Mouse (Mus musculus): ENCODE measurements at regions not wholly inside any gene's neighbourhood (a gene's known extent, or its start where the extent isn't known, plus 50 kb on each side); places are given as distances from the start of the nearest gene placed in this dataset.

GRCm38 (mm10) chr3:148510381-148510780, 480.0 kb downstream of the Adgrl2 start:
- Histone ChIP-seq H3K9me3 (replicated peaks; ENCODE audit: low read length) (no peaks in the 10 kb centered on the region), H3K4me1 (replicated peaks; ENCODE audit: insufficient read depth, low read length) (no peaks in the 10 kb centered on the region), H3K27me3 (ENCODE audit: insufficient read depth, low read length) (no peaks in the 10 kb centered on the region), H3K36me3 (ENCODE audit: insufficient read depth, low read length) (no peaks in the 10 kb centered on the region), H3K9ac (ENCODE audit: low read depth, low read length) (no peak overlapping the region), H3K27ac (no peak overlapping the region), H3K4me3 (replicated peaks; ENCODE audit: low read depth, low read length) (no peak overlapping the region), H3K4me2 (ENCODE audit: low read length) (no peak overlapping the region)
- no peak for TF ChIP-seq CTCF (IDR thresholded peaks at IDR 0.05; ENCODE audit: low read depth)
- no peak for ATAC-seq (replicated peaks; ENCODE audit: low FRiP score, low read depth)
- 74% methylated on average over 5 of the region's 5 CpGs for WGBS
- DNase-seq (ENCODE audit: low spot score), result no peak

- 88% methylated on average over 2 of the region's 2 CpGs for WGBS
These were observed 485.4 kb downstream of the Adgrl2 start for GRCm38 (mm10) chr3:148504928-148505327.

GRCm38 (mm10) chr3:148503432-148503831, 486.9 kb downstream of the Adgrl2 start:
- Histone ChIP-seq H3K27me3 (ENCODE audit: insufficient read depth, low read length) (no peaks in the 10 kb centered on the region), H3K9ac (ENCODE audit: low read depth, low read length) (no peak overlapping the region), H3K4me2 (ENCODE audit: low read length) (no peak overlapping the region), H3K27ac (no peak overlapping the region), H3K4me3 (replicated peaks; ENCODE audit: low read depth, low read length) (no peak overlapping the region), H3K9me3 (replicated peaks; ENCODE audit: low read length) (no peaks in the 10 kb centered on the region), H3K36me3 (ENCODE audit: insufficient read depth, low read length) (no peaks in the 10 kb centered on the region), H3K4me1 (replicated peaks; ENCODE audit: insufficient read depth, low read length) (no peaks in the 10 kb centered on the region)
- WGBS, result 74% methylated on average over 1 of the region's 1 CpGs
- no peak for TF ChIP-seq CTCF (IDR thresholded peaks at IDR 0.05; ENCODE audit: low read depth)
- DNase-seq (ENCODE audit: low spot score) (no peak), ATAC-seq (replicated peaks; ENCODE audit: low FRiP score, low read depth) (no peak)

More at GRCm38 (mm10) chr3:148504928-148505327, 485.4 kb downstream of the Adgrl2 start:
- H3K4me3 ChIP-seq (replicated peaks; ENCODE audit: low read depth, low read length), result no peak overlapping the region
- no peaks in the 10 kb centered on the region for H3K4me1 ChIP-seq (replicated peaks; ENCODE audit: insufficient read depth, low read length)
- TF ChIP-seq CTCF (IDR thresholded peaks at IDR 0.05; ENCODE audit: low read depth), result no peak
- H3K4me2 ChIP-seq (ENCODE audit: low read length), result no peak overlapping the region
- no peaks in the 10 kb centered on the region for H3K36me3 ChIP-seq (ENCODE audit: insufficient read depth, low read length)
- ATAC-seq (replicated peaks; ENCODE audit: low FRiP score, low read depth) (no peak), DNase-seq (ENCODE audit: low spot score) (no peak)
- no peaks in the 10 kb centered on the region for H3K9me3 ChIP-seq (replicated peaks; ENCODE audit: low read length)
- H3K27me3 ChIP-seq (ENCODE audit: insufficient read depth, low read length), result no peaks in the 10 kb centered on the region
- H3K27ac ChIP-seq, result no peak overlapping the region
- H3K9ac ChIP-seq (ENCODE audit: low read depth, low read length), result no peak overlapping the region

- Histone ChIP-seq H3K9ac (ENCODE audit: low read depth, low read length) (no peak overlapping the region), H3K4me3 (replicated peaks; ENCODE audit: low read depth, low read length) (no peak overlapping the region), H3K27me3 (ENCODE audit: insufficient read depth, low read length) (no peaks in the 10 kb centered on the region), H3K4me1 (replicated peaks; ENCODE audit: insufficient read depth, low read length) (no peaks in the 10 kb centered on the region), H3K36me3 (ENCODE audit: insufficient read depth, low read length) (no peaks in the 10 kb centered on the region), H3K9me3 (replicated peaks; ENCODE audit: low read length) (no peaks in the 10 kb centered on the region), H3K4me2 (ENCODE audit: low read length) (no peak overlapping the region), H3K27ac (no peak overlapping the region)
- ATAC-seq (replicated peaks; ENCODE audit: low FRiP score, low read depth) (no peak), DNase-seq (ENCODE audit: low spot score) (no peak)
- no peak for TF ChIP-seq CTCF (IDR thresholded peaks at IDR 0.05; ENCODE audit: low read depth)
- WGBS, result 86% methylated on average over 3 of the region's 3 CpGs
These were observed 488.6 kb downstream of the Adgrl2 start for GRCm38 (mm10) chr3:148501801-148502200.

GRCm38 (mm10) chr3:148496672-148497071, 493.7 kb downstream of the Adgrl2 start:
- ATAC-seq (replicated peaks; ENCODE audit: low FRiP score, low read depth) (no peak), DNase-seq (ENCODE audit: low spot score) (peak; percentile 19)
- H3K27me3 ChIP-seq (ENCODE audit: insufficient read depth, low read length), result no peaks in the 10 kb centered on the region
- H3K9me3 ChIP-seq (replicated peaks; ENCODE audit: low read length), result no peaks in the 10 kb centered on the region
- WGBS, result 26% methylated on average over 5 of the region's 5 CpGs
- H3K4me1 ChIP-seq (replicated peaks; ENCODE audit: insufficient read depth, low read length), result no peaks in the 10 kb centered on the region
- H3K4me2 ChIP-seq (ENCODE audit: low read length), result no peak overlapping the region
- no peak overlapping the region for H3K9ac ChIP-seq (ENCODE audit: low read depth, low read length)
- no peak for TF ChIP-seq CTCF (IDR thresholded peaks at IDR 0.05; ENCODE audit: low read depth)
- H3K4me3 ChIP-seq (replicated peaks; ENCODE audit: low read depth, low read length), result no peak overlapping the region
- no peaks in the 10 kb centered on the region for H3K36me3 ChIP-seq (ENCODE audit: insufficient read depth, low read length)
- H3K27ac ChIP-seq, result no peak overlapping the region

GRCm38 (mm10) chr3:148491287-148491686, 499.1 kb downstream of the Adgrl2 start:
- ATAC-seq (replicated peaks; ENCODE audit: low FRiP score, low read depth) (no peak), DNase-seq (ENCODE audit: low spot score) (no peak)
- H3K9ac ChIP-seq (ENCODE audit: low read depth, low read length), result no peak overlapping the region
- WGBS, result 83% methylated on average over 3 of the region's 3 CpGs
- H3K36me3 ChIP-seq (ENCODE audit: insufficient read depth, low read length), result no peaks in the 10 kb centered on the region
- H3K4me1 ChIP-seq (replicated peaks; ENCODE audit: insufficient read depth, low read length), result no peaks in the 10 kb centered on the region
- no peak overlapping the region for H3K4me2 ChIP-seq (ENCODE audit: low read length)
- H3K4me3 ChIP-seq (replicated peaks; ENCODE audit: low read depth, low read length), result no peak overlapping the region
- H3K9me3 ChIP-seq (replicated peaks; ENCODE audit: low read length), result no peaks in the 10 kb centered on the region
- H3K27me3 ChIP-seq (ENCODE audit: insufficient read depth, low read length), result no peaks in the 10 kb centered on the region
- no peak for TF ChIP-seq CTCF (IDR thresholded peaks at IDR 0.05; ENCODE audit: low read depth)
- H3K27ac ChIP-seq, result no peak overlapping the region

- 84% methylated on average over 4 of the region's 4 CpGs for WGBS
- Histone ChIP-seq H3K4me3 (replicated peaks; ENCODE audit: low read depth, low read length) (no peak overlapping the region), H3K9me3 (replicated peaks; ENCODE audit: low read length) (no peaks in the 10 kb centered on the region), H3K27ac (no peak overlapping the region), H3K4me1 (replicated peaks; ENCODE audit: insufficient read depth, low read length) (no peaks in the 10 kb centered on the region), H3K36me3 (ENCODE audit: insufficient read depth, low read length) (no peaks in the 10 kb centered on the region), H3K9ac (ENCODE audit: low read depth, low read length) (no peak overlapping the region), H3K27me3 (ENCODE audit: insufficient read depth, low read length) (no peaks in the 10 kb centered on the region), H3K4me2 (ENCODE audit: low read length) (no peak overlapping the region)
- no peak for TF ChIP-seq CTCF (IDR thresholded peaks at IDR 0.05; ENCODE audit: low read depth)
- no peak for DNase-seq (ENCODE audit: low spot score)
- no peak for ATAC-seq (replicated peaks; ENCODE audit: low FRiP score, low read depth)
These were observed 501.2 kb downstream of the Adgrl2 start for GRCm38 (mm10) chr3:148489201-148489600.
